Mouse (Mus musculus): ENCODE data around the gene Ing2. TPM values are rescaled to one million over a fixed set of nuclear protein-coding genes. Genes with fewer than 3 reads are reported as not detected.
A peak's percentile ranks its signal among the peaks of the same experiment; 100 is the strongest.

The Ing2 gene
- polyA plus RNA-seq, 1 experiment from 2014 or later: 15.5 TPM

- Histone ChIP-seq H3K36me3 (ENCODE audit: insufficient read depth, low read length) (no peaks in the 10 kb centered on the region), H3K4me2 (replicated peaks; ENCODE audit: low read depth, low read length) (no peak overlapping the region), H3K4me1 (ENCODE audit: insufficient read depth, low read depth, low read length) (peaks cover 4% of the 10 kb centered on the region), H3K27ac (ENCODE audit: low read length) (no peak overlapping the region), H3K4me3 (ENCODE audit: low read depth, low read length) (no peak overlapping the region), H3K9ac (replicated peaks; ENCODE audit: low read depth) (no peak overlapping the region), H3K27me3 (replicated peaks; ENCODE audit: insufficient read depth, low read length) (no peaks in the 10 kb centered on the region), H3K9me3 (ENCODE audit: low read length) (no peaks in the 10 kb centered on the region)
- peak; percentile 75 for DNase-seq (ENCODE audit: low spot score)
- TF ChIP-seq CTCF (IDR thresholded peaks at IDR 0.05): no peak
- TF ChIP-seq EP300 (IDR thresholded peaks at IDR 0.05): no peak
- ATAC-seq: no peak
- WGBS: 67% methylated on average over 4 of the region's 4 CpGs
Measured at GRCm38 (mm10) chr8:47680306-47680705, 5.0 kb upstream of the Ing2 start.

DNA sequence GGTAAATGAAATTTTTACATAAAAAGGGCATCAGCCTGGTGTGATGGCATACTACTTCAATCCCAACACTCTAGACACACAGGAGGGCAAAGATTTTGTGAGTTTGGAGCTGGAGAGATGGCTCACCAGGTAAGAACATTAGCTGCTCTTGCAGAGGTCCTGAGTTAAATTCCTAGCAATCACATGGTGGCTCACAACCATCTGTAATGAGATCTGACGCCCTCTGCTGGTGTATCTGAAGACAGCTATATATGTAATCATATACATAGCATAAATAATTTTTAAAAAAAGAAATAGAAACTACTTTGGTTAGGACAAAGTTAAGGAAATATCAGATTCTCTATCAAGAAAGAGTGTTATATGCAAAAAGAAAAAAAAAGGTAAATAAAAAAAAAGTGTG lies 4.2 kb upstream of the Ing2 start:
- no peak overlapping the region for H3K9ac ChIP-seq (replicated peaks; ENCODE audit: low read depth)
- no peak overlapping the region for H3K27ac ChIP-seq (ENCODE audit: low read length)
- H3K27me3 ChIP-seq (replicated peaks; ENCODE audit: insufficient read depth, low read length): no peaks in the 10 kb centered on the region
- H3K4me2 ChIP-seq (replicated peaks; ENCODE audit: low read depth, low read length): no peak overlapping the region
- no peaks in the 10 kb centered on the region for H3K9me3 ChIP-seq (ENCODE audit: low read length)
- no peaks in the 10 kb centered on the region for H3K36me3 ChIP-seq (ENCODE audit: insufficient read depth, low read length)
- 80% methylated on average over 1 of the region's 1 CpGs for WGBS
- no peak for ATAC-seq
- H3K4me3 ChIP-seq (ENCODE audit: low read depth, low read length): no peak overlapping the region
- H3K4me1 ChIP-seq (ENCODE audit: insufficient read depth, low read depth, low read length): peaks cover 4% of the 10 kb centered on the region
- no peak for DNase-seq (ENCODE audit: low spot score)
- TF ChIP-seq EP300 (IDR thresholded peaks at IDR 0.05) (no peak), CTCF (IDR thresholded peaks at IDR 0.05) (no peak)

DNA sequence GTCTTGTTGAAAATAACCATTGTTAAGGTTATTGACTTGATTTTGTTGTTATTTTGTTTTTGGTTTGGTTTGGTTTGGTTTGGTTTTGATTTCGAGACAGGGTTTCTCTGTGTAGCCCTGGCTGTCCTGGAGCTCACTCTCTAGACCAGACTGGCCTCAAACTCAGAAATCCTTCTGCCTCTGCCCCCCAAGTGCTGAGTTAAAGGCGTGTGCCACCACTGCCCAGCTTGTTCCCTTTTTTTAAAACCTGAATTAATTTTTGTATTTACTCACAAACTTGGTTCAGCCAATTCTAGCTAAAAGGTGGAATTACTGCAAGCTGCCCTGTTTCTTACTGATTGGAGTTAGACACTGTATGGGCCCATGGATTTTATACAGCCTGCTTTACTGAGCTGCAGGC lies 1.3 kb upstream of the Ing2 start:
- TF ChIP-seq EP300 (IDR thresholded peaks at IDR 0.05) (no peak), CTCF (IDR thresholded peaks at IDR 0.05) (no peak)
- no peak overlapping the region for H3K27ac ChIP-seq (ENCODE audit: low read length)
- peak overlapping the region; percentile 96; the same call in 1 of the 2 replicates for H3K4me3 ChIP-seq (ENCODE audit: low read depth, low read length)
- H3K27me3 ChIP-seq (replicated peaks; ENCODE audit: insufficient read depth, low read length): no peaks in the 10 kb centered on the region
- no peaks in the 10 kb centered on the region for H3K36me3 ChIP-seq (ENCODE audit: insufficient read depth, low read length)
- 46% methylated on average over 2 of the region's 2 CpGs for WGBS
- H3K9ac ChIP-seq (replicated peaks; ENCODE audit: low read depth): no peak overlapping the region
- ATAC-seq: no peak
- H3K4me1 ChIP-seq (ENCODE audit: insufficient read depth, low read depth, low read length): peaks cover 4% of the 10 kb centered on the region
- H3K4me2 ChIP-seq (replicated peaks; ENCODE audit: low read depth, low read length): peak overlapping the region; percentile 81; the same call in 1 of the 2 replicates
- DNase-seq (ENCODE audit: low spot score): no peak
- H3K9me3 ChIP-seq (ENCODE audit: low read length): no peaks in the 10 kb centered on the region

DNA sequence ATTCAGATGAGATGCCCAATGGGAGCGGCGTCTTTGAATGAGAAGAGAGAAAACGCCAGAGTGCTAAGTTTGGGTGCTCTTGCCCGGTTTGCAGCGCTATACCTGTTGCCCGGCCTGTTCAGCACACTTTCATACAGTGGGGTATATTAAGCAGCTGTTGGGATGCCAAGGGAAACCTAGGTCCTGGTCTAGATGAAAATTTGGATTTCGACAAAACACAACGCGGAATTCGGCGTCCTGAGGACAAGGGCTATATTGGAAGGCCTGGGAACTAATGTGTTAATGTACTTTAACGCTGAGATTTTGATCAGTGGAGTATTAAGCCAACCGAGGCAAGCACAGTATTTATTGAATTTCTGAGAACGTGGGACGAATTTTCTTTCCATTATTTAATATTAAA lies 868 bp upstream of the Ing2 start:
- H3K9ac ChIP-seq (replicated peaks; ENCODE audit: low read depth): peak overlapping the region; percentile 81
- ATAC-seq: no peak
- H3K9me3 ChIP-seq (ENCODE audit: low read length): no peaks in the 10 kb centered on the region
- peak overlapping the region; percentile 96 for H3K4me3 ChIP-seq (ENCODE audit: low read depth, low read length)
- peak overlapping the region; percentile 91 for H3K27ac ChIP-seq (ENCODE audit: low read length)
- H3K4me2 ChIP-seq (replicated peaks; ENCODE audit: low read depth, low read length): peak overlapping the region; percentile 81
- no peak for DNase-seq (ENCODE audit: low spot score)
- under 1% methylated on average over 15 of the region's 15 CpGs for WGBS
- no peaks in the 10 kb centered on the region for H3K36me3 ChIP-seq (ENCODE audit: insufficient read depth, low read length)
- TF ChIP-seq EP300 (IDR thresholded peaks at IDR 0.05) (no peak), CTCF (IDR thresholded peaks at IDR 0.05) (no peak)
- H3K27me3 ChIP-seq (replicated peaks; ENCODE audit: insufficient read depth, low read length): no peaks in the 10 kb centered on the region
- peaks cover 4% of the 10 kb centered on the region for H3K4me1 ChIP-seq (ENCODE audit: insufficient read depth, low read depth, low read length)

- WGBS: 0% methylated on average over 20 of the region's 20 CpGs
- DNase-seq (ENCODE audit: low spot score): peak; percentile 61
Measured at GRCm38 (mm10) chr8:47675786-47676185, 430 bp upstream of the Ing2 start.

GRCm38 (mm10) chr8:47674140-47674776 lies 1.1 kb downstream of the Ing2 start:
- Histone ChIP-seq H3K4me2 (replicated peaks; ENCODE audit: low read depth, low read length) (peak overlapping the region; percentile 81), H3K9ac (replicated peaks; ENCODE audit: low read depth) (peak overlapping the region; percentile 81), H3K36me3 (ENCODE audit: insufficient read depth, low read length) (no peaks in the 10 kb centered on the region), H3K27ac (ENCODE audit: low read length) (peak overlapping the region; percentile 91), H3K27me3 (replicated peaks; ENCODE audit: insufficient read depth, low read length) (no peaks in the 10 kb centered on the region), H3K4me1 (ENCODE audit: insufficient read depth, low read depth, low read length) (peaks cover 4% of the 10 kb centered on the region), H3K9me3 (ENCODE audit: low read length) (no peaks in the 10 kb centered on the region), H3K4me3 (ENCODE audit: low read depth, low read length) (peak overlapping the region; percentile 96)
- DNase-seq (ENCODE audit: low spot score): peak; percentile 55
- TF ChIP-seq EP300 (IDR thresholded peaks at IDR 0.05) (no peak), CTCF (IDR thresholded peaks at IDR 0.05) (no peak)
- ATAC-seq: no peak; the same call in 1 of the 2 replicates
- WGBS: under 1% methylated on average over 55 of the region's 59 CpGs

More at GRCm38 (mm10) chr8:47675786-47676185, 430 bp upstream of the Ing2 start:
- ATAC-seq: no peak
- Histone ChIP-seq H3K9ac (replicated peaks; ENCODE audit: low read depth) (peak overlapping the region; percentile 81), H3K4me3 (ENCODE audit: low read depth, low read length) (peak overlapping the region; percentile 96), H3K27me3 (replicated peaks; ENCODE audit: insufficient read depth, low read length) (no peaks in the 10 kb centered on the region), H3K9me3 (ENCODE audit: low read length) (no peaks in the 10 kb centered on the region), H3K4me2 (replicated peaks; ENCODE audit: low read depth, low read length) (peak overlapping the region; percentile 81), H3K36me3 (ENCODE audit: insufficient read depth, low read length) (no peaks in the 10 kb centered on the region), H3K27ac (ENCODE audit: low read length) (peak overlapping the region; percentile 91), H3K4me1 (ENCODE audit: insufficient read depth, low read depth, low read length) (peaks cover 4% of the 10 kb centered on the region)
- TF ChIP-seq CTCF (IDR thresholded peaks at IDR 0.05) (peak; percentile 32), EP300 (IDR thresholded peaks at IDR 0.05) (no peak)

Measured in lung, postnatal 0 days (tissue).